Mouse (Mus musculus) small intestine, adult 2 months (tissue): ENCODE measurements at regions not wholly inside any gene's neighbourhood (a gene's known extent, or its start where the extent isn't known, plus 50 kb on each side); places are given as distances from the start of the nearest gene placed in this dataset.

Experiments used
- H3K27ac ChIP-seq: fragments of 200-500 bp; 2 replicates; pipeline ENCODE4 v1.5.1; 2012; ENCODE audit warnings: low read depth, low read length, control low read depth, inconsistent platforms; ENCODE audit not compliant: insufficient read depth
- H3K27me3 ChIP-seq: fragments of 200-500 bp; 2 replicates; pipeline ENCODE4 v1.6.1; 2012; ENCODE audit warnings: mild to moderate bottlenecking, moderate library complexity, low read length, inconsistent platforms; ENCODE audit not compliant: control insufficient read depth, insufficient read depth
- H3K36me3 ChIP-seq: fragments of 200-500 bp; 2 replicates; pipeline ENCODE4 v1.6.1; 2012; ENCODE audit warnings: mild to moderate bottlenecking, low read length, control low read depth, inconsistent platforms; ENCODE audit not compliant: control insufficient read depth, insufficient read depth
- H3K4me1 ChIP-seq: fragments of 200-500 bp; 2 replicates; pipeline ENCODE4 v1.6.1; 2012; ENCODE audit warnings: low read length, inconsistent platforms, mixed read lengths; ENCODE audit not compliant: control insufficient read depth, insufficient read depth, insufficient read length
- H3K4me3 ChIP-seq: fragments of 200-500 bp; 2 replicates; pipeline ENCODE4 v1.5.1; 2012; ENCODE audit warnings: low read depth, mild to moderate bottlenecking, control low read depth, inconsistent platforms, low read length, moderate library complexity
- CTCF ChIP-seq: fragments of 200-500 bp; IDR thresholded peaks from 2 replicates; pipeline ENCODE4 v1.5.1; 2012; ENCODE audit warnings: low read depth, mild to moderate bottlenecking, control low read depth, inconsistent platforms, low read length, moderate library complexity, mixed read lengths; ENCODE audit not compliant: insufficient replicate concordance, insufficient read length; ENCODE audit errors: extremely low read depth
- POLR2A ChIP-seq: fragments of 200-500 bp; IDR thresholded peaks from 2 replicates; pipeline ENCODE4 v1.6.1; 2012; ENCODE audit warnings: low read depth, mild to moderate bottlenecking, control low read depth, inconsistent platforms, low read length, moderate library complexity
- WGBS: fragments of 180-500 bp; shearing (Covaris S2); methylation state at CpG from one replicate; pipeline ENCODE4 v1.1.7; 2018; 5-methylcytosine and 5-hydroxymethylcytosine counted together

DNA sequence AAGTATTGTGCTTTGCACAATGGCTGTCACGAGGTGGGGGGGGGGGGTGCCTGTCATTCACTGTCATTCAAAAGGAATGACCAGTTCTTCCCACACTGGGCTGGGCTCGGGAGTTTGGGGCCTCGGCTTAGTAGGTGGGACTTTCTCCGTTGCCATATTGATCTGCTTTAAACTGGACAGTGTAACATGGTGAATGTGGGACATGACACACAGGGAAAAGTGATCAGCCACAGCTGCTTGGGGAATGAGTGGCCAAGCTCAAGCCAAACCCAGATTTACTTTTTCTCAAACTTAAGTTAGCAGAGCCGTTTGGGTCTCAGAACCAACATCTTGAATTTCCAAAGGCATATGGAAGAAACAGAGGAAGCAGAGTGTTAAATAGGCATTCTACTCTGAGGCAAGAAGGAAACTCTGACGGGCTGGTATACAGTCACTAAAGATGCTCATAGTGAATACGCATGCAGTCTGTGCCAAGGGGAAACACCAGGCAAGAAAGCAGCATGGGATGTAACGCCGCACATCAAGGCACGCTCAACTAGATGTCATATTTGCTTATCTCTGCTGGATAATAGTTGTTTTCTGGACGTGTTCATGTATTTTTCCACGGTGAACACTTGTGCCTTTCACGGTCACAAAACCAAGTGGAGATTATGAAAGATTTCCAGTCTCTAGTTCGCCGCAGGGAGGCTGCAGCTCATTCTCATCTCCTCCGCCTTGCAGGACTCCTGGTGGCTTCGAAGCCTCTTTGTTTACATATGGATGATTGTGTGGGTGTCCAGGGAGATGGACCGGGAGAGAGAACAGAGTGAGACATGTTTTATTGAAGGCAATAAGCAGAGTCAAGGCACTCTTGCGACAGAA lies 72.3 kb upstream of the 1700024P04Rik start:
- no peaks in the 10 kb centered on the region for H3K36me3 ChIP-seq
- no peaks in the 10 kb centered on the region for H3K4me1 ChIP-seq
- no peak overlapping the region for H3K4me3 ChIP-seq
- no peak overlapping the region for H3K27ac ChIP-seq
- WGBS, result 71% methylated on average over 19 of the region's 19 CpGs
- TF ChIP-seq CTCF, result no peak
- no peak for TF ChIP-seq POLR2A
- H3K27me3 ChIP-seq, result no peaks in the 10 kb centered on the region

DNA sequence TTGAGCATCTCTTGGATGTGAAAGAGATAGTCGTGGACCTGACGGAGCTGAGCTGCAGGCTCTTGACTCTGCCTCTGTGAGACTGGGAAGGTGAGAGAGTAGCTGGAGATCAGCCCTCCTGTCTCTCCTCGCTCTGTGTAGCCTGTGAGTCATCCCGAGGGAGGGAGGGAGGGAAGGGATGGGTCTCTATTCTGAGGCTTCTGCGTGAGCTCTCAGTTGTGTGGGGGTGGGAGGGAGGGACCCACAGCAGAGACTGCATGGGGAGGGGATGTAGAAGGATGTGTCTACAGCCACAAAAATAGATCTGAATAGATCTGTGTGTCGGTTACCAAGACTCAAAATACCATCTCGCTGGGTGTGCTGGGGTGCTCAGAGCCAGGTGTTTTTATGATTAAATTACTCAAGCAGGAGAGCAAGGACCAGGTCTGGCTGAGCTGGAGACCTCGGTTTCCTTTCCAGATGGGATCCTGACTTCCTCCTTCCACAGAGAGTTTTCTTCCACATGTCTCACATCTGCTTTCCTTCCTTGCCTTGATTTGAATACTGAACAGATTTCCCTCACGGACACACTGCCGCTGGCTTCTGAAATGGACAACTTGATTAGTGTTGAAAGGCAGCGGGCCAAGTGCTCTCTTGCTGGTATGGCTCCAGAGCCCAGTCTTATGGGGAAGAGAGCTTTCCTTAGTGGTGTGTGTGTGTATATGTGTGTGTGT lies 71.4 kb upstream of the 1700024P04Rik start:
- 36% methylated on average over 11 of the region's 11 CpGs for WGBS
- Histone ChIP-seq H3K27ac (no peak overlapping the region), H3K27me3 (no peaks in the 10 kb centered on the region), H3K4me3 (no peak overlapping the region), H3K36me3 (no peaks in the 10 kb centered on the region), H3K4me1 (no peaks in the 10 kb centered on the region)
- no peak for TF ChIP-seq CTCF
- TF ChIP-seq POLR2A, result no peak

DNA sequence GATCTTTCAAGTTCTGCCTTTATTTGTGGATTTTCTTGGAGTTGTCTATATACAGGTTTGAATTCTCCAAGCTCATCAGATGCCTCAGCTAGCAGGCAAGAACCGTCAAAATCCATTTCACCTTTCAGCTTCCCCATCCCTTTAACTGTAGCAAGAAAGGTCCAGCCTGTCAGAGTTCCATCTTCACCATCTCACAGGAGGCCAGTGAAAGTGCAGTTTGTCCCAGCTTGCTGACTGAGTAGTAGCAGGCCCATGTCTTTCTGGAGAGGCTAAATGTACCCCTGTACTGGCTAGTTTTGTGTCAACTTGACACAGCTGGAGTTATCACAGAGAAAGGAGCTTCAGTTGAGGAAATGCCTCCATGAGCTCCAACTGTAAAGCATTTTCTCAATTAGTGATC lies 67.7 kb upstream of the 1700024P04Rik start:
- Histone ChIP-seq H3K36me3 (no peaks in the 10 kb centered on the region), H3K4me1 (peaks cover 13% of the 10 kb centered on the region; the same call in 1 of the 2 replicates), H3K27me3 (no peaks in the 10 kb centered on the region), H3K4me3 (no peak overlapping the region), H3K27ac (no peak overlapping the region)
- TF ChIP-seq POLR2A (no peak), CTCF (no peak)
- WGBS, result 98% methylated on average over 1 of the region's 1 CpGs

DNA sequence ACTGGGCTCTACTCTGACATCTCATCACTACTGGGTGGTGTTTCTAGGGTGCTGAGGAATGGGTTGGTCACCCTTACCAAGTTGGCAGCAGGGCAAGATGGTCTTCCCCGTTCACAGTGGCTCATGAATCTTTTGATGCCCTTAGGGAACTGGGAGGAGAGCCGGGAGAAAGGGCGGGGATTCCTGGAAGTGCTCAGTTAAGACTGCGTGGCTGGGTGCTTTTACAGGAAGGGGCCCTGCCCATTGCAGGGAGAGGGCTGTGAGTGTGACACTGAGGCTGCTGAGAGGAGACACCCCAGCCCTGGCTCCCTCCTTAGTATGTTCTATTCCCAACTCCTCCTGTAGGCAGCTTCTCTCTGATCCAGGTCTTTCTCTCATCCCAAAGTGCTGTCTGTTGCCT lies 65.3 kb upstream of the 1700024P04Rik start:
- no peaks in the 10 kb centered on the region for H3K27me3 ChIP-seq
- no peak overlapping the region for H3K27ac ChIP-seq
- 14% methylated on average over 4 of the region's 4 CpGs for WGBS
- H3K4me1 ChIP-seq, result peaks cover 16% of the 10 kb centered on the region; the same call in 1 of the 2 replicates
- no peak overlapping the region for H3K4me3 ChIP-seq
- TF ChIP-seq CTCF (no peak), POLR2A (no peak)
- H3K36me3 ChIP-seq, result no peaks in the 10 kb centered on the region

- WGBS, result 35% methylated on average over 5 of the region's 5 CpGs
- peak overlapping the region; percentile 62 for H3K27ac ChIP-seq
Observed at GRCm38 (mm10) chr13:99048651-99049100, 64.3 kb upstream of the 1700024P04Rik start.

GRCm38 (mm10) chr13:99047219-99047618 lies 62.9 kb upstream of the 1700024P04Rik start:
- no peak for TF ChIP-seq POLR2A
- TF ChIP-seq CTCF, result no peak
- no peaks in the 10 kb centered on the region for H3K36me3 ChIP-seq
- 93% methylated on average over 7 of the region's 7 CpGs for WGBS

More at GRCm38 (mm10) chr13:99048651-99049100, 64.3 kb upstream of the 1700024P04Rik start:
- H3K27me3 ChIP-seq, result no peaks in the 10 kb centered on the region
- no peaks in the 10 kb centered on the region for H3K36me3 ChIP-seq
- TF ChIP-seq CTCF (no peak), POLR2A (no peak)
- peaks cover 16% of the 10 kb centered on the region; the same call in 1 of the 2 replicates for H3K4me1 ChIP-seq
- no peak overlapping the region for H3K4me3 ChIP-seq

DNA sequence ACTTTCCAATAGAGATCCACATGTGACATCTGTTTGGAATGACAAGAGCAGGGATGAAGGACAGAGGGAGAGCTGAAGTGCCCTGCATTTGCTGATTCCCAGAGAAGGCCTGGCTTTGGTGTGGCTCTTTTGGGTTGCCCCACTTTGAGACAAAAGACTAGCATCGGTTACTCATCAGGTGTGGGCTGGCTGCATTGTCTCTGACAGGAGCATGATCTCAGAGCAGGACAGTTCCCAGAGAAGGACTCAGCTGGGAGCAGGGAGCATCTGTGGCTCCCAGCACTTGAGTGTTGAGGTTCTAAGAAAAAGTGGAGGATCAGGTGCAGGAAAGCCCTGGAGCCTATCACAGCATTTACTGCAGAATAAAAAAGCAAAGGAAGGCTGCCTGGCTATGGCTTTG lies 62.4 kb upstream of the 1700024P04Rik start:
- no peak overlapping the region for H3K4me3 ChIP-seq
- H3K4me1 ChIP-seq, result peaks cover 16% of the 10 kb centered on the region; the same call in 1 of the 2 replicates
- 78% methylated on average over 1 of the region's 1 CpGs for WGBS
- no peaks in the 10 kb centered on the region for H3K36me3 ChIP-seq
- no peak overlapping the region for H3K27ac ChIP-seq
- no peaks in the 10 kb centered on the region for H3K27me3 ChIP-seq
- TF ChIP-seq CTCF (no peak), POLR2A (no peak)

More at GRCm38 (mm10) chr13:99047219-99047618, 62.9 kb upstream of the 1700024P04Rik start:
- H3K27ac ChIP-seq, result no peak overlapping the region
- peaks cover 16% of the 10 kb centered on the region; the same call in 1 of the 2 replicates for H3K4me1 ChIP-seq
- H3K4me3 ChIP-seq, result no peak overlapping the region
- H3K27me3 ChIP-seq, result no peaks in the 10 kb centered on the region
